Mouse (Mus musculus) urinary bladder, postnatal 25 days (tissue): ENCODE data around the gene Arid4a.
"Not testable (repeated sequence)": the region's sequence is repeated elsewhere in the genome, so short reads cannot be mapped to it uniquely, and the experiment has no call there.

Source experiments
- DNase-seq: peaks from one replicate; pipeline ENCODE4 v3.0.0; 2022; ENCODE audit warnings: low spot score

Arid4a gene

DNA sequence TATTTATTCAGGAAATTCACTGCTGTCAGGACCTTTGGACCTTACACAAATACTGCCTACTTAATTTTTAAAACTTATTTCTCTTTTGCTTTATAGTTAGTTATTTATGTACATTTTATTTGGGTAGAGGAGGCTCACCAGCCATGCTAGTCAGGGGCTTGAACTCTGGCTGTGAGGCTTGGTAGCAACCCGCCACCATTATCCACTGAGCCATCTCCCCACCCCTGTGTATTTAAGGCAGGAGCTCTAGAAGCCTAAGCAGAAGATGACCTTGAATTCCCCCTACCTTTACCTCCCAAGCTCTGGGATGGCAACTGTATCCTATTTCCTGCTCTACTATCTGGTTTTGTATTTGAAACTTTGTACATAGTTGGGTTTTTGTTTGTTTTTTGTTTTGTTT lies 37.7 kb downstream of the Arid4a start:
- DNase-seq, result no peak

DNA sequence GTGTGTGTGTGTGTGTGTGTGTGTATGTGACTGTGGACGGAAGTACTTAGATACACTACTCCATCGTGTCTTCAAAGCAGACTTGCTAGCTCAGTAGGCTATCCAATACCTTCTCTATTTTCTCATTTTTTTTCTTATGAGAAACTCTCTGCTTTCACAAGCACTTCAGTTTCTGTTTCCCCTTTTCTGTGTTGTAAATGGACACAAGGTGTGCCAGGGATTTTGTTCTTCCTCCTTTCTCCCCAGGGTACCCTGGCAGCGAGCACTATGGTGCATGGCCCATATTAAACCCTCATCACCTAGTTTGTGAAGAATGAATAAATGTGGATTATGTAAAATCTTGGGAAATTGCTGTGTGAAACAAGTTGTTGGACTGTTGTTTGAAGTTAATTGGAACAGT lies 39.7 kb downstream of the Arid4a start:
- no peak for DNase-seq

DNA sequence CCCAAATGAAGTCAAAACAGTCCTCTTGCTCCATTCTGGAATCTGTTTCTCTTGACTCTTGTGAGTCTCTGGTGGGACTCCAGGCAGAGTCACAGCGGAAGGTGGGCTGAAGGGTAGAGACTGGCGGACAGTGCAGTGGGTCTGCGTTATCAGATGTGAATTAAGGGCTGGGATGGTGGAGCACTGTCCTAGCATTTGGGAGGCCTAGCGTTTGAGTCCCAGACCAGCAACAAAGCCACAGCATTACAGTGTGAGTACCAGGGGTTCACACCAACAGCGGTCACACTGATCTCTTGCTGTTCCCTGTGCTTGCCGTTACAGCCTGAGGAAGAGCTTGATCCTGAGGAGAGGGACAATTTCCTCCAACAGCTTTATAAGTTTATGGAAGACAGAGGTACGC lies 44.0 kb downstream of the Arid4a start:
- no peak for DNase-seq

DNA sequence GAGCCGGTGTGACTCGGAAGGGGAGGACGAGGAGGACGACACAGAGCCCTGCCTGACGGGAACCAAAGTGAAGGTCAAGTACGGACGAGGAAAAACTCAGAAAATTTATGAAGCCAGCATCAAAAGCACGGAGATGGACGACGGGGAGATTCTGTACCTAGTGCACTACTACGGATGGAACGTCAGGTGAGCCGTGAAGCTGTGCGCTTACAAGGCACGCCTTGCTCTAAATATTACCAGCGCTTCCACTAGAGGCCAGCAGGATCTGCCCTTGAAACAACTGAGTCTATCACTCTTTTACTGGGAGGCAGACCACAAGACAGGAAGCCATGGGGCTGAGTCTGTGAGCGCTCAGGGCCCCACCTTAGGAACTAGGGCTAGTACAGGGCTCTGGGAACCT lies 54.1 kb downstream of the Arid4a start:
- DNase-seq, result no peak

DNA sequence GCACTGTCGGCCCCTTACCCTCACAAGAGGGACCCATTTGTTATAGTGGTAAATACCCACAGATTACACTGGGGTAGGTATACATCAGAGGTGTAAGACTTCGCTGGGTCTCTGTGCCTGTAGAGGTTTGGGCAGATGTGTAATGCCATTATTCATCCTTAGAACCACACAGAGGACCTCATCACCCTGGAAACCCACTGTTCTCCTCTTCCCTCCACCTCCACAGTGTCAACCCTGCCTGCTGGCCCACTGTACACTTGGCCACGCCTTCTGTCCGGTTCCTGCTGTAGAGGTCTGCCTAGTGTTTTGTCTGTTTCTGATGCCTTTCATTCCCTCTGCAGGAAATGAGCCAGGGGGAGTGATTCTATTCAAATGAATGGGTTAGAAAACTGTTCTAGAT lies 56.3 kb downstream of the Arid4a start:
- no peak for DNase-seq

DNA sequence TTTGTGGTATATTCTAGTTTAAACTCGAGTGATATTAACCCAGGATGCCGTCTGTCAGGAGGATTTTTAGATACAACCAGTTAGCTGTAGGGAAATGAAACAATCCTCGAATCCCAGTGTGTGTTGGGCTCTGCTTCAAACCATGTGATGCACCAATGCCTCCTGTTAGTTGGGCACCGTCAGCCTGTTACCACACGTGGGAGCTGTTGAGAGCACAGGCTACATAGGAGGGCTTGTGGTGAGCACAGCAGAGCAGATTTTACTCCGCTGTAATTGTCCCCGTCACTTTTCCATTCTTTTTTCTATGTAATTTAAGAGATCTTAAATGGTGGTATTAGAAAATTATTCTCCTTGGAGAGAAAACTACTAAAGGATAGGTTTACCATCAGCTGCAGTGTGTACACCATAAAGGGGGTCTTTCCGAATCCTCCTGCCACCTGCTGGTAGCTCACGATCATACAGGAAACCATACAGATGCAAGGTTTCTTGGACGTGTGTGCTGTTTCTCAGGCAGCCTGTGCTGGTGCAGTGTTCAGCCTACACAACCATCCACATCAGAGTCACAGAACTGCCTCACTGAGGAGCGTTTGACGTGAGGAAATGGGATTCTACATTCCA lies 57.4 kb downstream of the Arid4a start:
- no peak for DNase-seq

DNA sequence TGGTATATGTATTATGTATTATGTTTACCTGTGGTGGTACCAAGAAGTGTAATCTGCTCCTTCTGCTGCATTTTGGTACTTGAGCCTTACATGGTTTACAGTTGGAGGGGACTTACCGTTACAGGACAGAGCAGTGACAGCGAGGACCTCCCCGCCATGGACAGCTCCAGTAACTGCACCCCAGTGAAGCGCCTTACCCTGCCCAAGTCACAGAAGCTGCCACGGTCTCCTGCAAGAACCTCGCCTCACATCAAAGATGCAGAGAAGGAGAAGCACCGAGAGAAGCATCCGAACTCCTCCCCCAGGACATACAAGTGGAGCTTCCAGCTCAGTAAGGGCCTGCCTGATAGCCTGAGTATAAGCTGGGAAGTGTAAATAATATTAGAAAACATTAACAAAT lies 70.5 kb downstream of the Arid4a start:
- no peak for DNase-seq

DNA sequence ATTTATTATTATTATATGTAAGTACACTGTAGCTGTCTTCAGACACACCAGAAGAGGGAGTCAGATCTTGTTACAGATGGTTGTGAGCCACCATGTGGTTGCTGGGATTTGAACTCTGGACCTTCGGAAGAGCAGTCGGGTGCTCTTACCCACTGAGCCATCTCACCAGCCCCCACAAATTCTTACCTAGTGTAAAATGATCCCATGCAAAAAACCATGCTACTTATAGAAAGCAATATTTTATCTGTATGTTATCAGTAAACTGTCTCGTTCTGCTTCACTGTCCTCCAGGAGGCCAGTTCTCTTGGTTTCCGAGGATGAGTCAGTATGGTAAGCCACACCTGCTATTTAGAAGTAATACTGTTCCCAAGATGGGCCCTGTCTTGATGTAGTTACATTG lies 88.5 kb downstream of the Arid4a start:
- DNase-seq, result not testable (repeated sequence)

DNA sequence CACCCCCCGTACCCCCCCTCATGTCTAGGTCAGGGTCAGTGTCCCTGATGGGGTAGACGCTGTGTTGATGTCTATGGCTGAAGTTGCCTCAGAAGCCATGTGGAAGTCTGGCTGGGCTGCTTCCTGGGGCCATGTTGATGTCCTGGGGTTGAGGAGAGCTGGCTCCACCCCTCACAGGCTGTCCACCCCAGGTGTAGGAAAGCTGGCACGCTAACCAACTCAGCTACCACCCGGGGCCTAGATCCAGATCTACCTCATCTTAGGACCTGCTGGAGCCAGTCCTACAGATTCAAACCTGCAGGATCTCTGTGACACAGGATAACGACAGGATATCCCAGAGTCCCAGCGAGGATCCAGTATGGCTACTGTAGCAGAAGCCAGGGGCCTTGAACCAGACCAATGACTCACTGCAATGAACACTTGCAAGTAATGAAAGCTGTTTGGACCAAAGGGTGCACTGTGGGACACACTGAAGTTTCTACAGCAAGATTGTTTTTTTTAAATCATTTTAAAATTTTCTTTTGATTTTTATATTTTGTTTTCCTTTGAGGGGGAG lies 91.5 kb downstream of the Arid4a start:
- DNase-seq, result no peak

DNA sequence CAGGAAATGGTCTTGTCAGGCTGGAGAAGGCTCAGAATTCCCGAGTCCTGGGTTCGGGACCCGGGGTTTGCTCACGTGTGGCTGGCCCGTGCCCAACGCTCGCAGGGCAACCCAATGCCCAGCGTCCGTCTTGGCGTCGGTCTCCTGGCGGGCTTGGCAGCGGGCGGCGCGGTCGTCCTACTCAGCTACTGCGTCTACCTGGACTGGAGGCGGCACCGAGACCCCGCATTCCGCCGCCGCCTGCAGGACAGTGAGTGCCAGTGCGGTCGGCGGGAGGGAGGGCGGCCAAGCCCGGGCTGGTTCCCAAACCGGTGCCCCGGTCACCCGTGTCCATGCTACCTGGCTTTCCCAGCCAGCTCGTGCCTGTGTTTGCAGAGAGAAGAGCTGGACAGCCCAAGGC lies 95.5 kb downstream of the Arid4a start, which contains the start of gene Tomm20l:
TSS of gene Tomm20l (plus strand) at position 98 of the 400 bp plus-strand sequence.
- peak; percentile 32 for DNase-seq

DNA sequence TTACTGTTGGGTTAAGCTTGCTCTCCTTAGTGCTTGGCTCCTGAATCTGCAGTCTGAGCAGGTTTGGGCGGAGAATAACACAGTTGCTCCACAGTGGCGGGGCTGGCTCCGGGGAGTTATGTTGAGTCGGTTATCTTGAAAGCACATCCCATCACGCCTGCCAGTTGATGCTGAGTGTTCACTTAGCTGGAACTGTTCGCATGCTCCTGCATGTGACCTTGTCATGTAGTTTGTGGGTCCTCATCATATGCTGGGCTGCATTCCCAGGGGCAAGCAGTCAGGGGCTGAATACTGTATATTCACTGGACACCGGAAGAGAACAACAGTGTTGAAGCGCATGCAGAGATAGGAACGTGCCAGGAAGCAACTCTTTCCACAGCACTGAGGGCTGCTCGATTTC lies 97.3 kb downstream of the Arid4a start:
- no peak for DNase-seq

DNA sequence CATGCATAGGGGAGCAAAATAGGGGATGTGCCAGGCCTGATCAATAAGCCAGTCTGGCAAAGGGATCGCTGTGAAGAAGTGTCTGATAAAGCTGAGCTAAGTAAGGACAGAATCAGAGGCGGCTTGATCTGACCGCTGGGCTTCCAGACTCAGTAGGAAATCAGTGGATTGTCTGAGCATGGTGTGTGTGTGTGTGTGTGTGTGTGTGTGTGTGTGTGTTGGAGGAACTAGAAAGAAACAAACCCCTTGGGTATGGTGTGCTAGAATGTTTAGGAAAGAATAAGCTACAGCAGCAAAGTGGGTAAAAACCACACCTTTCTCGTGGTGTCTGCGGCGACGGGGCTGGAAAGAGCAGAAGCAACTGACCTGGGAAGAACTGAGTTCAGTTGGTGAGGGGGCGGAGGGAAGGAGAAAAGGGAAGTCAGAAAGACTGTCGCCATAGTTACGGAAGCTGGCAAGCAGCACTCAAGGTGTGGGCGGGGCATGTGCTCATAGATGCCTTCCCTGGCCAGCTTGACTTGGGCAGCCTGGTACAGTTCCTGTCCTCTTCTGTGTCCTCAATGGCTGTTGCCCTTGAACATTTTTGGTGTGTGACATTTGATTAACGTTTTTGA lies 98.0 kb downstream of the Arid4a start:
- no peak for DNase-seq

DNA sequence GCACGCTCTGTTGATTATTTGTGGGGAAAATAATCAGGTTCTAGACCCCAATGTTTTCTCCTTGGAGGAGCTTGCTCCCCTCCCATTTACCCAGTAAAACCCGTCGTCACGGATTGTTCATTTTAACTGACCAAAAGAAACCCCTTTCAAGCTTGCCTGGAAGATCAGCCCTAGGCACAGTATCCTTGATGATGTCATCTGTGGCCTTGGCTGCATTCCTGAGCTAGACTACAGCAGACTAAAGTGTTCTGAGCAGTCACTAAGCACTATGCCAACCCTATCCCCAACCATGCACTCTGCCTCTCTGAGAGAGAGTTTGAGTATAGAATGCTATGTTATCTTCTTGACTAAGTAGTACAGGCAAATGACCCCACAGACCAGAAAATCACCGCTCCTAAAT lies 100.6 kb downstream of the Arid4a start:
- DNase-seq, result no peak

DNA sequence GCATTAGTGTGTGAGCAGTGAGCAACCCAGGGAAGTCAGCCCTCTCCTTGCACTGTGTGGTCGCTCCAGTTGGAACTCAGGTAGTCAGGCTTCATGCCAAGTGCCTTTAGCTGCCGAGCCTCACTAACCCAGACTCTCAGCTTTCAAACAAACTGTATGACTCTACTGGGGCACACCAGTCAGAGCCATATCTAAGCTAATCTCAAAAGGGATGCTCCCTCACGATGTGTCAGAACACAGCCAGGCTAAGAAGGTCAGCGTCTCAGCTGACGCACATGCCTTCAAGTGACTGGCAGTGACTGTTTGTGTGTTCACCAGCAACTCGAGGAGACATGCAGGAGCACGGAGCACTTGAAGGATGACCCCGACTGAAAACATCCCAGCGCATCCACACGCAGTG lies 106.9 kb downstream of the Arid4a start:
- DNase-seq, result no peak

DNA sequence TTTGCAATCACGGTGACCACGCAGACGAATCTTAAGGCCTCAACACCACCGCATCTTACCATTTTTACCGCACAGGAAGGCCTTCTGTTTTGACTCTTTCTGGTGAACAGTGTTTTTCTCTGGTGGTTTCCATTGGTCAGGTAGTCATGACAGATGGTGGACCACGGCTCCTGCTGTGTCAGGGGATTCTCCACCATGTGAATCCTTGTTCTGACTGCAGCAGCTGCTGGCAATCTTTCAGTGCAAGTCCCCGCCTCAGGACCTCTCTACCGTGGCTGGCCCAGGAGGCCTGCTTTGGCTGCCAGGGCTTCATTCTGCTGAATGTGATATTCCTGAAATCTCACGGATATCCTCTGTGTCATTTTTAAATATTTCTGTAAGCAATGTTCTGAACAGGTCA lies 107.5 kb downstream of the Arid4a start:
- no peak for DNase-seq

DNA sequence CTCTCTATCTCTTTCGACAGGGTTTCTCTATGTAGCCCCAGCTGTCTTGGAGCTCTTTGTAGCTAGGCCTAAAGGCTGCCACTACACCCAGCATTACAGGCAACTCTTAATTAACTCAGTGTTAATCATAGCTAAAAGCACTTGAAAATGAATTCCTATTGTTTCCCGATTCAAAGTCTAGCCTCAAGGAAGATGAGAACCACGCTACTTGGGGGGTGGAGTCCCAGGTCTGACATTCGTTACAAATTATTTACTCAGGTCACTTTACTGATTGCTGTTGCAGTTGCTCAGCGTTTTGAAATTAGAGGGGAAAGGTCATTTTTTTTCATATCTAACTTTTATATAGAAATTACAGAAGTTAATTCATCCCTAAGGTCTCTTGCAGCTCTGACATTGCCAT lies 119.8 kb downstream of the Arid4a start:
- DNase-seq, result no peak

DNA sequence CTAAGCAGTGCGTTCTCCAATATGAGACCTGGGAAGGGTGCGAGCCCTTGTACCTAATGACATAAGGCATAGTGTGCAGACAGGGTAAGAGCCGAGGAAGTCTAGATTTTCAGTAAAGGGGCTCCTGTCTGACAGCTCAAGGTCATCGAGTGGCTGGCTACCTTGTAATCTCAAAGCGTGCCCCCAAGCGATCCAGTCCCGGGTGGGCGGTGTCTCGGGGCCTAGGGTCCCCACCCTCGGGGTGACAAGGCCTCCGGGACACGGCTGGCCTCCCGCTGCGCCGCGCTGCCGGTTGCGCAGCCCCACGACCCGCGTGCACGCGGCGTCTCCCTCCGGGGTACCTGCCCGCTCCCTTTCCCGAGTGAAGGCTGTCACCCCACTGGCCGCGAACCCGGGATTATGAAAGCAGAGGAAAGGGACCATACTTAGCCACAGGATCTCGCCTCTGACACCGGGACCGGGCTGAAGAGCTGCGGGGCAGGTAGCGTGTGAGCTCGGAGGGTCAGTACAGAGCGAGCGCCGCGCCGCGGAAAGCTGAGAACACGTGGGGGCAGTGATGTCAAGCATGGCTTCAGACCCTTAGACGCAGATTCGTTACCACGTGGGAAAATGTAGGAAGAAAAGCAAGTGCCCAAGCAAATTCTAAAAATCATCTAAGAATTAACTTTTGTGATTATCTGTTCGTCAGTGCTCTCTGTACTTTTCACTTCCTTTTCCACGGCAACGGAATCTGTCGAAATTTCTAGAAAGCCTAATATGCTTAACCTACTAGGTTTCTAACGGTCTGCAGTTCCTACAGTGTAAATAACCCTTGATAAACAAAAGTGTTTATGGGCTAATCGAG lies 120.6 kb downstream of the Arid4a start, which contains the start of the genes Timm9 and 2700049A03Rik:
TSS of gene Timm9 (minus strand) at position 555 of the 844 bp plus-strand sequence.
TSS of gene 2700049A03Rik (plus strand) at position 719 of the 844 bp plus-strand sequence.
- peak; percentile 69 for DNase-seq

DNA sequence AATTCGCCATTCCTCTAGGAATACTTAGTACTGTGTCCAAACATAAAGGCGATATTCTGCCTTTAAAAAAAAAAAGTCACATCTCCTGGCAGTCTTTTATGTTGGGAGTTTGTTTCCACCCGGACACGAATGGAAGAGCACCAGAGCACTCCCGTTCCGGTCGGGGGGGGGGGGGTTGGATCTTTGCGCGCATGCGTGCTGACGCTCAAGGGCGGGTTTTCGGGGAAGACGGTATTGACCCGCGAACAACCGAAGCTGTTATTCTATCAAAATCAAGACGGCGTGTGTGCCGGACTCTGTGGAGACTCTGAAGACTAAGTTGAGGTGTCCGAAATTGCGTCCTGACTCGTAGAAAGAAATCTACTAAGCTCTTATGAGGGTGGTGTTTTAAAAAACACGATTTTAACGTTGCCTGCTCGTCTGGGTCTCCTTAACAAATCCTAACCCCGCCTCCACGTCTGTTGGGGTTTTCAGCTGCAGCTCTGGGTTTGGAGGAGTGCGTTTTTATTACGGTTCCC lies 121.2 kb downstream of the Arid4a start:
- peak; percentile 81 for DNase-seq

DNA sequence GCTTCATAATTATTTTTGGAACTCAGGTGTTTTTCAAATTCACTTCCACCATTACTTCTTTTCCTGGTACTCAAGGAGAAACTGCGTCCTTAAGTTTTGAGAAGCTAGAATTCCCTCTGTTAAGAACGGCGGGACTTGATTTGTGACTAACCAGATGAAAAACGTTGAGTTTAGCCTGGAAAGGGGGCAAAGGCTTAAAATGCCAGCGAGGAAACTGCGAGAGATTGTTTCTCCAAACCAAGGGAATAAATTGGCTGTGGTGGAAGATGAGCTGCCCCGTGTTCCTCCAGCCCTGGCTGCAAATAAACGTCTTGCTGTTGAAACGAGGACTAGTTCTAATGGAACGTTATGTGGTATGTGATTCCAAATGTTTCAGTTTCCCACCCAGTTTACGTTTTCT lies 121.9 kb downstream of the Arid4a start:
- no peak for DNase-seq

DNA sequence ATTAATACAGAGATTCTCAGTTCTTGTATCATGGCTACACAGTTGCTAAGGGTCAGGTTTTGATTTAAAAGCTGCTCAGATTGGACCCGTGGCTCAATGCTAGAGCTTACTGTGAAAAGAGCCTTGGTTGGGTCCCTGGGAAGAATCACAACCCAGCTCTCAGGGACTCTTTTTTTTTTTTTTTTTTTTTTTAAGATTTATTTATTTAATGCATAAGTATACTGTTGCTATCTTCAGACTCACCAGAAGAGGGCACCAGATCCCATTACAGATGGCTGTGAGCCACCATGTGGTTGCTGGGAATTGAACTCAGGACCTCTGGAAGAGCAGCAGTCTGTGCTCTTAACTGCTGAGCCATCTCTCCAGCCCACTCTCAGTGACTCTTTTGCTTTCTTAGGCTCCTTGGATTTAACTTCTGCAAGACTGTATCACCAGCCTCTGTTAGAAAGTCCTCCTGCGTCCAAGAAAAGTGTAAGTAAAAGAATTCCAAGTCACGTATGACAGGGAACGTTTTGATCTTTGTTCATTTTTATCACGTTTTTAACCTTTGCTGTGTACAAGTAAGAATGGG lies 123.6 kb downstream of the Arid4a start:
- DNase-seq, result no peak

DNA sequence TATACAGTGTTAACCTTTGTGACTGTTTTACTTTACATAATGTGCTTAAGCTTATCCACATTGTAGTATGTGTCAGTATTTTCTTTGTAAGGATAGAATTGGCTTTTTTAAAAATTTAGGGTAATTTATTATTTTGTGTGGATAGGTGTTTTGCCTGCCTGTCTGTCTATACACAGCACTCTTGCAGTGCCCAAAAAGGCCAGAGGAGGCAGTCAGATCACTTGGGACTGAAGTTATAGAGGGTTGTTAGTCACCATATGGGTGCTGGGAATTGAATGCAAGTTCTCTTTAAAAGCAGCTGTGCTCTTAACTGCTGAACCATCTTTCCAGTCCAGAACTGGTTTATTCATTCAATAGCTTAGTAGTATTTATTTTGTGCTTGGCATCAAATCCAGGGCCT lies 125.4 kb downstream of the Arid4a start:
- no peak for DNase-seq

DNA sequence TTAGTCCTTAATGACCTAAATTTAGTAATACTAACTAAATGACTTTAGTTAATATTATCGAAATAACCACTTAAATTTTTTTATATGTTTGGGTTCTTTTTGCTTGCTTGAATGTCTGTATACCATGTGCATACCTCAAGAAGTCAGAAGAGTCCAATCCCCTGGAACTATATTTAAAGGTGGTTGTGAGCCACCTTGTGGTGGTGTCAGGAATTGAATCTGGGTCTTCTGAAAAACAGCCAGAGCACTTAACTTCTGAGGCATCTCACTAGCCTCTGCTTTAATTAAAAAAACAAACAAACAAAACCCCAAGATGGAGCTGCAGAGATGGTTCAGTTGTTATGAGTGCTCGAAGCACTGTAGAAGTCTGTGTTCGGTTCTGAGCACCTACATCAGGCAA lies 131.9 kb downstream of the Arid4a start:
- peak; percentile 31 for DNase-seq
